9 mouse cellular contexts compared by ENCODE assay signal in genomic region chr10:78100989-78101780, GRCm38 (mm10). TPM values are rescaled to one million over a fixed set of nuclear protein-coding genes. Genes with fewer than 3 reads are reported as not detected.
DNase-seq lines count a peak whose midpoint lies in the region; ATAC-seq and TF ChIP-seq lines count a peak whose summit lies in the region.
"Had no signal": no experiment of that assay in that cellular context is flagged by ENCODE, and none has a peak within 500 bp of the region (broad histone marks: within the 10 kb centered on the region; RNA-seq: fewer than 3 reads in every experiment).

No protein-coding gene starts in this region.

- no peak for DNase-seq in kidney, postnatal 36 days
- DNase-seq in retina, embryonic 14.5 days (ENCODE audit: low spot score) = peak; percentile 68
- no peak for DNase-seq in left cerebral cortex, postnatal 10 days (ENCODE audit: extremely low spot score in 1 of 2, low spot score in 2 of 2)
- no peak for DNase-seq in left cerebral cortex, adult 2 months (ENCODE audit: extremely low spot score in 1 of 2, low spot score in 2 of 2)
- no peak for DNase-seq in thymus, postnatal 14 days
- DNase-seq: cerebellum, adult 11-12 months had no signal

- no peak for TF ChIP-seq CTCF in left cerebral cortex, adult 2 months (IDR thresholded peaks at IDR 0.05)

- no peak overlapping the region for H3K27ac ChIP-seq in kidney, embryonic 14.5 days (ENCODE audit: low read depth, low read length)
- no peak overlapping the region for H3K27ac ChIP-seq in forebrain, embryonic 16.5 days (ENCODE audit: low read length)
- no peak overlapping the region for H3K27ac ChIP-seq in limb, embryonic 13.5 days
- no peak overlapping the region for H3K27ac ChIP-seq in left cerebral cortex, adult 2 months

- peak overlapping the region; percentile 26; the same call in 1 of the 2 replicates for H3K4me3 ChIP-seq in kidney, embryonic 14.5 days (ENCODE audit: low read length)
- no peak overlapping the region for H3K4me3 ChIP-seq in forebrain, embryonic 16.5 days (replicated peaks; ENCODE audit: low read length)
- H3K4me3 ChIP-seq in limb, embryonic 13.5 days = peak overlapping the region; percentile 28
- no peak overlapping the region for H3K4me3 ChIP-seq in left cerebral cortex, adult 2 months

- WGBS in kidney, embryonic 14.5 days = 18% methylated on average over 16 of the region's 16 CpGs
- WGBS in forebrain, embryonic 16.5 days = 36% methylated on average over 16 of the region's 16 CpGs
- WGBS in limb, embryonic 13.5 days = 28% methylated on average over 16 of the region's 16 CpGs

- ATAC-seq in kidney, embryonic 14.5 days (ENCODE audit: low FRiP score, low TSS enrichment) = peak; percentile 84
- peak; percentile 72 for ATAC-seq in forebrain, embryonic 16.5 days
- ATAC-seq in limb, embryonic 13.5 days (ENCODE audit: low FRiP score, low read depth) = peak; percentile 73

- peaks cover 14% of the 10 kb centered on the region for H3K4me1 ChIP-seq in kidney, embryonic 14.5 days (ENCODE audit: control insufficient read depth, insufficient read depth, low read length)
- no peaks in the 10 kb centered on the region for H3K4me1 ChIP-seq in forebrain, embryonic 16.5 days (replicated peaks; ENCODE audit: control insufficient read depth, insufficient read depth, low read length)
- peaks cover 9% of the 10 kb centered on the region; the same call in 1 of the 2 replicates for H3K4me1 ChIP-seq in limb, embryonic 13.5 days

- H3K9me3 ChIP-seq in kidney, embryonic 14.5 days (ENCODE audit: control insufficient read depth, low read length) = no peaks in the 10 kb centered on the region
- H3K9me3 ChIP-seq in forebrain, embryonic 16.5 days (ENCODE audit: control insufficient read depth, low read length) = no peaks in the 10 kb centered on the region
- H3K9me3 ChIP-seq in limb, embryonic 13.5 days = no peaks in the 10 kb centered on the region

- peak overlapping the region; percentile 31; the same call in 1 of the 2 replicates for H3K9ac ChIP-seq in kidney, embryonic 14.5 days (ENCODE audit: low read depth, low read length)
- no peak overlapping the region for H3K9ac ChIP-seq in forebrain, embryonic 16.5 days (replicated peaks; ENCODE audit: low read depth, low read length)
- H3K9ac ChIP-seq in limb, embryonic 13.5 days = peak overlapping the region; percentile 27; the same call in 1 of the 2 replicates

- intact Hi-C loops in left cerebral cortex, postnatal 10 days (cut with DNase I) = no loop called here
- intact Hi-C loops in left cerebral cortex, adult 2 months (cut with DNase I) = no loop called here

- H3K4me2 ChIP-seq in kidney, embryonic 14.5 days (replicated peaks; ENCODE audit: low read depth, low read length) = peak overlapping the region; percentile 49
- peak overlapping the region; percentile 20 for H3K4me2 ChIP-seq in forebrain, embryonic 16.5 days (ENCODE audit: low read length)
- H3K4me2 ChIP-seq in limb, embryonic 13.5 days (replicated peaks) = peak overlapping the region; percentile 62

- H3K36me3 ChIP-seq in kidney, embryonic 14.5 days (ENCODE audit: control insufficient read depth, insufficient read depth, low read length) = no peaks in the 10 kb centered on the region
- H3K36me3 ChIP-seq in forebrain, embryonic 16.5 days (ENCODE audit: control insufficient read depth, insufficient read depth) = no peaks in the 10 kb centered on the region
- H3K36me3 ChIP-seq in limb, embryonic 13.5 days = no peaks in the 10 kb centered on the region

- no peaks in the 10 kb centered on the region for H3K27me3 ChIP-seq in kidney, embryonic 14.5 days (ENCODE audit: control insufficient read depth, insufficient read depth, low read length)
- no peaks in the 10 kb centered on the region for H3K27me3 ChIP-seq in forebrain, embryonic 16.5 days (replicated peaks; ENCODE audit: control insufficient read depth, insufficient read depth, low read length)
- no peaks in the 10 kb centered on the region; the same call in 1 of the 2 replicates for H3K27me3 ChIP-seq in limb, embryonic 13.5 days

RNA-seq across cellular contexts. Expression of gene Icosl, which starts 32.1 kb away (rescaled TPM):
- 3.8 and 4.8 TPM in 2 replicates for polyA plus RNA-seq in kidney, embryonic 14.5 days (2014; fragmentation: Nextera tagmentation; extraction: Ambion mirVana)
- polyA plus RNA-seq in forebrain, embryonic 16.5 days (2015; fragmentation: Nextera tagmentation; extraction: Ambion mirVana) = 0.38 and 0.82 TPM in 2 replicates
- polyA plus RNA-seq in limb, embryonic 13.5 days (2015; fragmentation: Nextera tagmentation; extraction: Ambion mirVana) = 3.8 and 3.9 TPM in 2 replicates
- total RNA-seq in left cerebral cortex, postnatal 10 days (2021) = 1 to 10 TPM; 1.4 to 1.9 TPM
- total RNA-seq in left cerebral cortex, adult 2 months (2021) = 1 to 10 TPM; 3.5 to 3.6 TPM

RNA-seq across cellular contexts. Expression of gene Aire, which starts 57.8 kb away (rescaled TPM):
- polyA plus RNA-seq in kidney, embryonic 14.5 days (2014; fragmentation: Nextera tagmentation; extraction: Ambion mirVana) = 1.2 and 1.5 TPM in 2 replicates
- polyA plus RNA-seq in forebrain, embryonic 16.5 days (2015; fragmentation: Nextera tagmentation; extraction: Ambion mirVana) = 0.34 TPM in 1 of 2 replicates, not detected in the other
- polyA plus RNA-seq in limb, embryonic 13.5 days (2015; fragmentation: Nextera tagmentation; extraction: Ambion mirVana) = 0.99 and 1.0 TPM in 2 replicates
- total RNA-seq in left cerebral cortex, postnatal 10 days (2021) = under 1 TPM in 1 of 2 experiments, not detected in 1; 0.28 TPM
- total RNA-seq in left cerebral cortex, adult 2 months (2021) = under 1 TPM in 1 of 2 experiments, not detected in 1; 0.56 TPM

RNA-seq across cellular contexts. Expression of gene Dnmt3l, which starts 59.4 kb away (rescaled TPM):
- 0.41 and 0.66 TPM in 2 replicates for polyA plus RNA-seq in kidney, embryonic 14.5 days (2014; fragmentation: Nextera tagmentation; extraction: Ambion mirVana)
- polyA plus RNA-seq in forebrain, embryonic 16.5 days (2015; fragmentation: Nextera tagmentation; extraction: Ambion mirVana) = not detected in 2 replicates
- polyA plus RNA-seq in limb, embryonic 13.5 days (2015; fragmentation: Nextera tagmentation; extraction: Ambion mirVana) = 0.17 TPM in 1 of 2 replicates, not detected in the other
- total RNA-seq in left cerebral cortex, postnatal 10 days (2021) = under 1 TPM in 1 of 2 experiments, not detected in 1; 0.81 TPM
- total RNA-seq in left cerebral cortex, adult 2 months (2021) = under 1 TPM in 1 of 2 experiments, not detected in 1; 0.54 TPM

Comparison
In these comparisons a context has a peak if more than half of its experiments do, and no peak if none do; other contexts are left out.
1. H3K4me3 ChIP-seq: peak in kidney, embryonic 14.5 days (single experiment) and limb, embryonic 13.5 days (single experiment); none in forebrain, embryonic 16.5 days (single experiment) and left cerebral cortex, adult 2 months (single experiment).
2. Peak in every context shown above with its lines, with median percentiles within 50 percentile points of each other: ATAC-seq and H3K4me2 ChIP-seq.